Mouse (Mus musculus) stomach, embryonic 14.5 days (tissue): ENCODE measurements at regions not wholly inside any gene's neighbourhood (a gene's known extent, or its start where the extent isn't known, plus 50 kb on each side); places are given as distances from the start of the nearest gene placed in this dataset.

Experiments used
- ATAC-seq: fragments of 200-750 bp; cut with Nextera tagmentation; 2 replicates; pipeline ENCODE4 v1.8.0; 2017; ENCODE audit warnings: low read depth, moderate TSS enrichment; ENCODE audit not compliant: insufficient number of reproducible peaks, insufficient read depth, low FRiP score
- H3K27ac ChIP-seq: fragments of 300-500 bp; sonication (generic); 2 replicates; pipeline ENCODE4 v1.5.1; 2014; ENCODE audit warnings: mild to moderate bottlenecking, low read length, moderate library complexity, mixed read lengths
- H3K27me3 ChIP-seq: fragments of 300-500 bp; sonication (generic); 2 replicates; pipeline ENCODE4 v1.6.1; 2014; ENCODE audit warnings: low read length, control low read depth, mixed read lengths; ENCODE audit not compliant: control insufficient read depth, insufficient read depth
- H3K36me3 ChIP-seq: fragments of 300-500 bp; sonication (generic); 2 replicates; pipeline ENCODE4 v1.6.1; 2014; ENCODE audit warnings: mild to moderate bottlenecking, control low read depth, low read length, moderate library complexity, mixed read lengths; ENCODE audit not compliant: control insufficient read depth, insufficient read depth
- H3K4me1 ChIP-seq: fragments of 300-500 bp; sonication (generic); 2 replicates; pipeline ENCODE4 v1.6.1; 2014; ENCODE audit warnings: low read length, control low read depth, mixed read lengths; ENCODE audit not compliant: control insufficient read depth, insufficient read depth
- H3K4me2 ChIP-seq: fragments of 300-500 bp; sonication (generic); replicated peaks from 2 replicates; pipeline ENCODE4 v1.6.1; 2014; ENCODE audit warnings: low read depth, low read length, control low read depth
- H3K4me3 ChIP-seq: fragments of 300-500 bp; sonication (generic); 2 replicates; pipeline ENCODE4 v1.5.1; 2014; ENCODE audit warnings: low read depth, low read length, control low read depth
- H3K9ac ChIP-seq: fragments of 300-500 bp; sonication (generic); replicated peaks from 2 replicates; pipeline ENCODE4 v1.6.1; 2014; ENCODE audit warnings: low read depth, mild to moderate bottlenecking, control low read depth, low read length, moderate library complexity, mixed read lengths
- H3K9me3 ChIP-seq: fragments of 300-500 bp; sonication (generic); 2 replicates; pipeline ENCODE4 v1.6.1; 2016; ENCODE audit warnings: low read depth, low read length, control low read depth; ENCODE audit not compliant: control insufficient read depth
- WGBS: fragments of 180-500 bp; shearing (Covaris S2); extraction: QIAGEN DNeasy Blood & Tissue Kit; methylation state at CpG from one replicate; pipeline ENCODE4 v1.1.7; 2014; 5-methylcytosine and 5-hydroxymethylcytosine counted together

GRCm38 (mm10) chr17:4631122-4631521 is 363.0 kb upstream of the Arid1b start:
- no peaks in the 10 kb centered on the region for H3K36me3 ChIP-seq
- no peak overlapping the region for H3K9ac ChIP-seq
- 82% methylated on average over 4 of the region's 4 CpGs for WGBS
- no peaks in the 10 kb centered on the region for H3K27me3 ChIP-seq
- no peaks in the 10 kb centered on the region for H3K4me1 ChIP-seq
- no peak overlapping the region for H3K27ac ChIP-seq
- no peak for ATAC-seq
- no peak overlapping the region for H3K4me2 ChIP-seq
- no peaks in the 10 kb centered on the region for H3K9me3 ChIP-seq
- H3K4me3 ChIP-seq: no peak overlapping the region

GRCm38 (mm10) chr17:4632506-4632905 is 361.6 kb upstream of the Arid1b start:
- H3K4me3 ChIP-seq: no peak overlapping the region
- H3K9ac ChIP-seq: no peak overlapping the region
- 80% methylated on average over 2 of the region's 2 CpGs for WGBS
- H3K9me3 ChIP-seq: no peaks in the 10 kb centered on the region
- H3K4me2 ChIP-seq: no peak overlapping the region
- H3K27me3 ChIP-seq: no peaks in the 10 kb centered on the region
- ATAC-seq: no peak
- no peaks in the 10 kb centered on the region for H3K36me3 ChIP-seq
- no peak overlapping the region for H3K27ac ChIP-seq
- H3K4me1 ChIP-seq: no peaks in the 10 kb centered on the region

GRCm38 (mm10) chr17:4633771-4634170 is 360.4 kb upstream of the Arid1b start:
- WGBS: 58% methylated on average over 3 of the region's 3 CpGs
- no peak overlapping the region for H3K4me2 ChIP-seq
- H3K27ac ChIP-seq: no peak overlapping the region
- H3K9ac ChIP-seq: no peak overlapping the region
- H3K27me3 ChIP-seq: no peaks in the 10 kb centered on the region
- H3K9me3 ChIP-seq: no peaks in the 10 kb centered on the region
- H3K36me3 ChIP-seq: no peaks in the 10 kb centered on the region
- no peaks in the 10 kb centered on the region for H3K4me1 ChIP-seq
- no peak overlapping the region for H3K4me3 ChIP-seq
- ATAC-seq: no peak

GRCm38 (mm10) chr17:4636796-4637353 is 357.3 kb upstream of the Arid1b start:
- Histone ChIP-seq H3K9ac (no peak overlapping the region), H3K27me3 (no peaks in the 10 kb centered on the region), H3K4me3 (no peak overlapping the region), H3K9me3 (no peaks in the 10 kb centered on the region), H3K4me2 (no peak overlapping the region), H3K36me3 (no peaks in the 10 kb centered on the region), H3K27ac (no peak overlapping the region), H3K4me1 (peaks cover 9% of the 10 kb centered on the region; the same call in 1 of the 2 replicates)
- WGBS: 38% methylated on average over 5 of the region's 5 CpGs
- no peak for ATAC-seq

GRCm38 (mm10) chr17:4639531-4639930 is 354.6 kb upstream of the Arid1b start:
- Histone ChIP-seq H3K27ac (no peak overlapping the region), H3K27me3 (no peaks in the 10 kb centered on the region), H3K9me3 (no peaks in the 10 kb centered on the region), H3K36me3 (no peaks in the 10 kb centered on the region), H3K4me2 (no peak overlapping the region), H3K9ac (no peak overlapping the region), H3K4me1 (peaks cover 9% of the 10 kb centered on the region; the same call in 1 of the 2 replicates), H3K4me3 (no peak overlapping the region)
- no peak for ATAC-seq
- 80% methylated on average over 4 of the region's 4 CpGs for whole genome bisulfite sequencing

- H3K4me3 ChIP-seq: no peak overlapping the region
- no peaks in the 10 kb centered on the region for H3K36me3 ChIP-seq
- H3K9me3 ChIP-seq: no peaks in the 10 kb centered on the region
- WGBS: 78% methylated on average over 7 of the region's 7 CpGs
- no peak overlapping the region for H3K4me2 ChIP-seq
- no peak overlapping the region for H3K27ac ChIP-seq
- H3K9ac ChIP-seq: no peak overlapping the region
- H3K4me1 ChIP-seq: peaks cover 9% of the 10 kb centered on the region; the same call in 1 of the 2 replicates
- no peak for ATAC-seq
- H3K27me3 ChIP-seq: no peaks in the 10 kb centered on the region
Measured at GRCm38 (mm10) chr17:4640555-4640954, 353.6 kb upstream of the Arid1b start.

GRCm38 (mm10) chr17:4641166-4641565 is 353.0 kb upstream of the Arid1b start:
- H3K27ac ChIP-seq: no peak overlapping the region
- H3K4me3 ChIP-seq: no peak overlapping the region
- no peaks in the 10 kb centered on the region for H3K36me3 ChIP-seq
- no peak overlapping the region for H3K4me2 ChIP-seq
- no peaks in the 10 kb centered on the region for H3K27me3 ChIP-seq
- no peak for ATAC-seq
- WGBS: 54% methylated on average over 4 of the region's 4 CpGs
- peaks cover 9% of the 10 kb centered on the region; the same call in 1 of the 2 replicates for H3K4me1 ChIP-seq
- no peaks in the 10 kb centered on the region for H3K9me3 ChIP-seq
- H3K9ac ChIP-seq: no peak overlapping the region

- no peak overlapping the region for H3K4me3 ChIP-seq
- no peaks in the 10 kb centered on the region for H3K27me3 ChIP-seq
- peaks cover 9% of the 10 kb centered on the region; the same call in 1 of the 2 replicates for H3K4me1 ChIP-seq
- no peaks in the 10 kb centered on the region for H3K36me3 ChIP-seq
- no peak overlapping the region for H3K4me2 ChIP-seq
- H3K27ac ChIP-seq: no peak overlapping the region
- H3K9me3 ChIP-seq: no peaks in the 10 kb centered on the region
- WGBS: 85% methylated on average over 1 of the region's 1 CpGs
- no peak for ATAC-seq
- no peak overlapping the region for H3K9ac ChIP-seq
Measured at GRCm38 (mm10) chr17:4642046-4642445, 352.1 kb upstream of the Arid1b start.

GRCm38 (mm10) chr17:4643343-4643742 is 350.8 kb upstream of the Arid1b start:
- Histone ChIP-seq H3K9me3 (no peaks in the 10 kb centered on the region), H3K27me3 (no peaks in the 10 kb centered on the region), H3K4me1 (peaks cover 9% of the 10 kb centered on the region; the same call in 1 of the 2 replicates), H3K9ac (no peak overlapping the region), H3K4me3 (no peak overlapping the region), H3K4me2 (no peak overlapping the region), H3K27ac (no peak overlapping the region), H3K36me3 (no peaks in the 10 kb centered on the region)
- WGBS: 76% methylated on average over 6 of the region's 6 CpGs
- no peak for ATAC-seq
